Mouse (Mus musculus): ENCODE results near the gene Foxo1.

Foxo1 gene

GRCm38 (mm10) chr3:52392521-52392920 lies 124.4 kb downstream of the Foxo1 start:
- in situ Hi-C loops (cut with MboI; ENCODE audit: low pct_unique_long_range_greater_than_20kb in 1 of 2, low sequenced_read_pairs in 2 of 2, unreplicated experiment in 1 of 2), result no loop called here

DNA sequence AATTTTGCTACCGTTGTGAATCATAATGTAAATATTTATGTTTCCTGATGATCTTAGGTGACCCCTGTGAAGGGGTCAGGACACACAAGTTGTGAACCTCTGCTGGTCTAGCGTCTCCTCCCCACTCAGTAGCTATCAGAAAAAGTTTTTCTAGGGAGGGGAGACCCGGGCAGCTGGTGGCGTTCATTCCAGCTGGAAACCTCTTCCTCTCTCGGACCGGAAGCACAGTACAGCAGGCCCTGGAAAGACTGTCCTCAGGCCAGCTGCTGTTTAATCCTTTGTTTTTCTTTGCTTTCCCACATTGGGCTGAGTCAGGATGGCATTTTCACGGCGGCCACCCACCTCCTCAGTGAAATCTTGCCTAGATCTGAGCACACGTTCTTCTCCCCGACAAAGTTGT lies 125.0 kb downstream of the Foxo1 start:
- in situ Hi-C loops (cut with MboI; ENCODE audit: low pct_unique_long_range_greater_than_20kb in 1 of 2, low sequenced_read_pairs in 2 of 2, unreplicated experiment in 1 of 2), result no loop called here

- in situ Hi-C loops (cut with MboI; ENCODE audit: low pct_unique_long_range_greater_than_20kb in 1 of 2, low sequenced_read_pairs in 2 of 2, unreplicated experiment in 1 of 2), result no loop called here
These were observed 128.1 kb downstream of the Foxo1 start for GRCm38 (mm10) chr3:52396121-52396731.

DNA sequence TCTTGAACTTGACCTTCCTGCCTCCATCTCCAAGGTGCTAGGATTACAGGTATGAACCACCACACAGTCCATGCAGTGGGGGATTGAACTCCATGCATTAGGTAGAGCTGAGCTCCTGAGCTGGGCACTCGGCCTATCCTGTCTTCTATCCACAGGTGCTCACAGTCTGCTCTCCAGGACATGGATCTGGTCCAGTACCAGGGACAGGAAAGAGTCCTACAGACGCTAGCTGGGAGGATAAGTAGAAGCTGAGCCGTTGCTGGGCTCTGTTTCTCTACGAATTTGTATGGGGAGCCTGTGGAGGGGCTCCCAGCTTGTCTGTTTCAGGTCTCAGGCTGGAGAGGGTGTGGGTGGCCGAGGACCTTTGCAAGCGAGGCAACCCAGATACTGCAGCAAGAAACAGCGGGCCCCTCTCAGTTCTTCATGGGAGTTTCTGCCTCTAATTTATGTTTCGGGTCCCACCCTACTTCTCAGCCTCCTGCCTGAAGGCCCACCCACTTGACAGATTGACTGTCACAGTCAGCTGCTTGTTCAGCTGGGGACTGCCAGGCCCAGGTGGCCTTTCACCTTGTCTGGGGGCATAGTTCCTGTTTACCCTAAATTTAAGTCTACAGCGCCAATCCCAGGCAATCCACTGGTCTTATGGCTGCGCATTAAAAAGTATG lies 128.9 kb downstream of the Foxo1 start:
- in situ Hi-C loops (cut with MboI; ENCODE audit: low pct_unique_long_range_greater_than_20kb in 1 of 2, low sequenced_read_pairs in 2 of 2, unreplicated experiment in 1 of 2), result no loop called here

DNA sequence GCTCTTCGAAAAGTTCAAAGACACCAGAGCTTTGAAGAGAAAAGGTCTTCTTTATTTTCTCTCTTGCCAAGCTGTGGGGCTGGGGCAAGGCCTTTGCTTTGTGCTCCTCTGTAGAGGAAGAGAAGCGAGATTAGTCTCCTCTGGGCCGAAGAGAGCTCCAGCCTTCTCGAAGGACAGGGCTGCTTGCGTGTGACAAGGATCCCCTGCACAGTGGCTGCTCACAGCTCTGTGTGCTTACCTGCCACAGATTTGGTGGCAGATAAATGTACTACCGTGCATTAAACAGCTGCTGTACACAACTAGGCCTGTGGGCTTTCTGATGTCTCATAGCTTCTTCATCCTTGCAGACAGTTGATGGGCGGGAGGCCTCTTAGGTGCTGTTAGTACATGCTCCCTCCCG lies 129.8 kb downstream of the Foxo1 start:
- in situ Hi-C loops (cut with MboI; ENCODE audit: low pct_unique_long_range_greater_than_20kb in 1 of 2, low sequenced_read_pairs in 2 of 2, unreplicated experiment in 1 of 2), result no loop called here

DNA sequence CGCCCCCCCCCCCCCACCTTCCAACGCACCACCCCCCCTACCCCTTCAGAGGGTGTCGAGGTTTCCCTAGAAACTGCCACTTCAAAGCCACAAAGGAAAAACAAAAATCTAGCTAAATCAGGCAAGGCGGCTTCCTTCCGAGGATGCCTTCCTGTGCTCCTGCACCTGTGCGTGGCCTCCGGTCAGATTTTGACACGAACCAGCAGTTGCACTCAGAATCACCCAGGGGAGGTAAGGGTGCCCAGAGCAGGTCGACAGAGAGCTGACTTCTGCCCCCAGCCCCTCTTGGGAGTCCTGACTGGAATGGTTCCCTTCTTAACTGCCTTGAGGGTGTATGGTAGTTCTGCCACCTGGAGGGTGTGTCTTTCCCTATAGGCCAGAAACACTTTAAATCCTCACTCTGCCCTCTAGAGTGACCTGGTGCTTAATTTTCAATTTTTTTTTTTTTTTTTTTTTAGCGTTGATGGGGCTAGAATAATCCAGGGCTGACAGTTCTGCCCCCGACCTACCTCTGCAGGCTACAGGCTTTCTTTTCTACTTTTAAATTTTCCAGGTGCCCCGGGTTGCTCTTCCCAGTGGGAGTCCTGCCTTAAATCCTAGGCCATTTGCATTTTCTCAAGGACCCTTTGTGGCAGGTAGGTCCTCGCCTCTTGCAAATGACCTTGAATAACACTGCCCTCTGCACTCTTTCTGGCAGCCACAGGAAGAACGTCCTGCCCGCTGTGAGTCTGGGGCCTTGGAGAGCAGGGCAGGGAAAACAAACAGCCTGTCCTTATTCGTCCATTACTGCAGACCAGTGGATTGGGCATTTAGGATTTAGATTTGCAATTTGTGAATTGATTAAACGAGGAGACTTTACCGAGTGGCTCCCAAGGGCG lies 132.4 kb downstream of the Foxo1 start:
- in situ Hi-C loops (cut with MboI; ENCODE audit: low pct_unique_long_range_greater_than_20kb in 1 of 2, low sequenced_read_pairs in 2 of 2, unreplicated experiment in 1 of 2), result no loop called here

DNA sequence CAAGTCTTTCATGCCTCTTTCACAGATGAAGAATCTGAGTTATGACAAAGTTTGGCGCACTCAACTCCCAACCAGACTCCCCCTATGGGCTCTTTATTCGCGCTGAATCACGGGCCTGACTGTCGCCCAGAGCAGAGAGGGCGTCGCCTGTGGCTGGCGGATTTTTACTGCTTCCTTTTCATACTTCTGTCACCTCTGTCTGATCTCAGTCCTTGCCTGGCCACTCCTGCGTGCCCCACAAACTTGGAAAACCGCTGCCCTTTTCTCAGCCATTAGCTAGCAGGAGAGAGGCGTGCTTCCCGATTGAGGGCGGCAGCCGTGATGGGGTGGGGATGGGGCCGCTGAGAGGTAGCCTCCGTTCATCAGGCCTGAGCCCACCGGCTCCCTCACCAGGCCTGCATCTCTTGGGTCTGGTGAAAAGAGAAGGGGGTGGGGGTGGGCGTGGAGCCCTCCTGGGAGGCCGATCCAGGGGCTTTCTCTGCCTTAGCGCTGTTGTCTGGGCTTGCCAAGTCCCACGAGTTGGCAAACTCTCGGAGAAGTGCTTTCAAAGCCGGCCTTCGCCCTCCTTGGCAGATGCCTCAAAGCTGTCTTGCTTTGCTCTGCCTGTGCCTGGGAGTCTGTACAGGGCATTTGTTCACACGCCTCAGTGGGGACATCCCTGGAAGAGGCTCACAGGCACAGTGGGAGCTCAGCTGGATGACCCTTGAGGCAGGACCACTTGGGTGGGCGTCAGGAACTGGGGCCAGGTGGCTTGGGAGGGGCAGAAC lies 133.2 kb downstream of the Foxo1 start:
- in situ Hi-C loops (cut with MboI; ENCODE audit: low pct_unique_long_range_greater_than_20kb in 1 of 2, low sequenced_read_pairs in 2 of 2, unreplicated experiment in 1 of 2), result no loop called here

Measured in mouse embryonic stem cell (cell line).